31 mouse cellular contexts compared by ENCODE assay signal in the genomic region with DNA sequence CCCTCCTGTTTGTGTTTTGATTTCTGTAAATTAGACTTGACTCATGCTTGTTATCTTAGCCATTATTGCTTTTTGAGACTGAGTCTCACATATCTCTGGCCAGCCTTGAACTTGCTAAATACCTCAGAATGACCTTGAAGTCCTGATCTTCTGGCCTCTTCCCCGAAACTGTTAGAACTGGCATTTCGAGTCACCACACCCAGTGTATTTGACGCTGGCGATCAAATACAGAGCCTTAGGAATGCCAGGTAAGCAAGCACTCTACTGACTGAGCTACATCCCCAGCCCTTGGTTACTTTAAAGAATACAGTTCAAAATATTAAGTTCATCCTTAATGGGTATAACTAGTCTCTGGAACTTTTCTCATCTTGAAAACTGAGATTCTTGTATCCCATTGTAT. TPM values are rescaled to one million over a fixed set of nuclear protein-coding genes. Genes with fewer than 3 reads are reported as not detected.
DNase-seq lines count a peak whose midpoint lies in the region; ATAC-seq lines count a peak whose summit lies in the region.
"Had no signal": no experiment of that assay in that cellular context is flagged by ENCODE, and none has a peak within 500 bp of the region (broad histone marks: within the 10 kb centered on the region; RNA-seq: fewer than 3 reads in every experiment).

No protein-coding gene starts in this region.

- DNase-seq in testis, postnatal 10 days (ENCODE audit: low spot score): no peak
- DNase-seq: adrenal gland, postnatal 10 days; cerebellum, adult 8-10 months; cerebellum, postnatal 25 days; gastrocnemius, postnatal 25 days; heart, adult 18-20 months; heart, postnatal 4 days; kidney, adult 2 months; kidney, postnatal 36 days; liver, postnatal 0 days; lung, postnatal 36 days; spleen, adult 18-20 months; thymus, adult 2 months; thymus, postnatal 36 days had no signal

- no peak overlapping the region for H3K4me3 ChIP-seq in forebrain, embryonic 15.5 days
- no peak overlapping the region for H3K4me3 ChIP-seq in forebrain, embryonic 12.5 days (replicated peaks)
- H3K4me3 ChIP-seq in midbrain, embryonic 15.5 days: no peak overlapping the region
- no peak overlapping the region for H3K4me3 ChIP-seq in midbrain, embryonic 13.5 days (replicated peaks)
- no peak overlapping the region for H3K4me3 ChIP-seq in forebrain, embryonic 16.5 days (replicated peaks; ENCODE audit: low read length)
- H3K4me3 ChIP-seq: embryonic facial prominence, embryonic 13.5 days; erythroblast, embryonic 14.5 days; heart, embryonic 12.5 days; hindbrain, embryonic 15.5 days; layer of hippocampus, adult 2 months; left cerebral cortex, adult 2 months; liver, embryonic 12.5 days; neural tube, embryonic 15.5 days had no signal

- no peak overlapping the region for H3K9ac ChIP-seq in forebrain, embryonic 15.5 days (replicated peaks)
- no peak overlapping the region for H3K9ac ChIP-seq in forebrain, embryonic 12.5 days
- no peak overlapping the region for H3K9ac ChIP-seq in midbrain, embryonic 15.5 days
- no peak overlapping the region for H3K9ac ChIP-seq in midbrain, embryonic 13.5 days (replicated peaks)
- no peak overlapping the region for H3K9ac ChIP-seq in forebrain, embryonic 16.5 days (replicated peaks; ENCODE audit: low read depth, low read length)
- H3K9ac ChIP-seq: embryonic facial prominence, embryonic 13.5 days; heart, embryonic 12.5 days; hindbrain, embryonic 15.5 days; liver, embryonic 12.5 days; liver, postnatal 0 days; neural tube, embryonic 15.5 days had no signal

- H3K4me2 ChIP-seq in forebrain, embryonic 15.5 days (replicated peaks): no peak overlapping the region
- no peak overlapping the region for H3K4me2 ChIP-seq in forebrain, embryonic 12.5 days
- H3K4me2 ChIP-seq in midbrain, embryonic 15.5 days: no peak overlapping the region
- no peak overlapping the region for H3K4me2 ChIP-seq in midbrain, embryonic 13.5 days (replicated peaks)
- H3K4me2 ChIP-seq in forebrain, embryonic 16.5 days (ENCODE audit: low read length): no peak overlapping the region
- H3K4me2 ChIP-seq: embryonic facial prominence, embryonic 13.5 days; heart, embryonic 12.5 days; liver, embryonic 12.5 days; midbrain, embryonic 11.5 days had no signal

- no peaks in the 10 kb centered on the region for H3K36me3 ChIP-seq in forebrain, embryonic 15.5 days
- H3K36me3 ChIP-seq in forebrain, embryonic 12.5 days (replicated peaks): no peaks in the 10 kb centered on the region
- no peaks in the 10 kb centered on the region for H3K36me3 ChIP-seq in midbrain, embryonic 15.5 days (replicated peaks)
- H3K36me3 ChIP-seq in midbrain, embryonic 13.5 days: no peaks in the 10 kb centered on the region
- no peaks in the 10 kb centered on the region for H3K36me3 ChIP-seq in forebrain, embryonic 16.5 days (ENCODE audit: control insufficient read depth, insufficient read depth)
- H3K36me3 ChIP-seq: embryonic facial prominence, embryonic 13.5 days; heart, embryonic 12.5 days; hindbrain, embryonic 15.5 days; liver, embryonic 12.5 days; neural tube, embryonic 15.5 days had no signal

- ATAC-seq in forebrain, embryonic 15.5 days (replicated peaks): no peak
- ATAC-seq in forebrain, embryonic 12.5 days (ENCODE audit: low FRiP score): no peak
- ATAC-seq in midbrain, embryonic 15.5 days (replicated peaks): no peak
- ATAC-seq in midbrain, embryonic 13.5 days: no peak
- ATAC-seq in forebrain, embryonic 16.5 days: 0 out of 2 replicates have a peak, but pooled peaks have one; percentile 2
- no peak for ATAC-seq in activated CD4-positive, CD25-positive, alpha-beta regulatory T cell, adult 4 months
- ATAC-seq: CD4-positive, CD25-positive, alpha-beta regulatory T cell, adult 4 months; inflammation-experienced regulatory T-cells, adult 6 months; liver, embryonic 12.5 days; liver, postnatal 0 days had no signal

- H3K27me3 ChIP-seq in forebrain, embryonic 15.5 days: no peaks in the 10 kb centered on the region
- no peaks in the 10 kb centered on the region for H3K27me3 ChIP-seq in forebrain, embryonic 12.5 days
- no peaks in the 10 kb centered on the region for H3K27me3 ChIP-seq in midbrain, embryonic 15.5 days (replicated peaks)
- no peaks in the 10 kb centered on the region for H3K27me3 ChIP-seq in midbrain, embryonic 13.5 days
- H3K27me3 ChIP-seq in forebrain, embryonic 16.5 days (replicated peaks; ENCODE audit: control insufficient read depth, insufficient read depth, low read length): no peaks in the 10 kb centered on the region
- H3K27me3 ChIP-seq: embryonic facial prominence, embryonic 13.5 days; heart, embryonic 12.5 days; hindbrain, embryonic 15.5 days; liver, embryonic 12.5 days; neural tube, embryonic 15.5 days had no signal

- WGBS in forebrain, embryonic 15.5 days: 92% methylated on average over 4 of the region's 4 CpGs
- 90% methylated on average over 4 of the region's 4 CpGs for WGBS in forebrain, embryonic 12.5 days
- 95% methylated on average over 4 of the region's 4 CpGs for WGBS in midbrain, embryonic 15.5 days
- WGBS in midbrain, embryonic 13.5 days: 94% methylated on average over 4 of the region's 4 CpGs
- WGBS in forebrain, embryonic 16.5 days: 94% methylated on average over 4 of the region's 4 CpGs

- H3K4me1 ChIP-seq in forebrain, embryonic 15.5 days: peaks cover 11% of the 10 kb centered on the region
- H3K4me1 ChIP-seq in forebrain, embryonic 12.5 days: peaks cover 7% of the 10 kb centered on the region
- no peaks in the 10 kb centered on the region; the same call in 1 of the 2 replicates for H3K4me1 ChIP-seq in midbrain, embryonic 15.5 days
- no peaks in the 10 kb centered on the region; the same call in 1 of the 2 replicates for H3K4me1 ChIP-seq in midbrain, embryonic 13.5 days (replicated peaks)
- peaks cover 9% of the 10 kb centered on the region for H3K4me1 ChIP-seq in forebrain, embryonic 16.5 days (replicated peaks; ENCODE audit: control insufficient read depth, insufficient read depth, low read length)
- H3K4me1 ChIP-seq: liver, embryonic 12.5 days had no signal

- peak overlapping the region; percentile 73 for H3K27ac ChIP-seq in forebrain, embryonic 15.5 days (replicated peaks)
- H3K27ac ChIP-seq in forebrain, embryonic 12.5 days: no peak overlapping the region
- peak overlapping the region; percentile 52; the same call in 1 of the 2 replicates for H3K27ac ChIP-seq in midbrain, embryonic 15.5 days
- H3K27ac ChIP-seq in midbrain, embryonic 13.5 days: no peak overlapping the region
- H3K27ac ChIP-seq in forebrain, embryonic 16.5 days (ENCODE audit: low read length): peak overlapping the region; percentile 68
- H3K27ac ChIP-seq: layer of hippocampus, adult 2 months; left cerebral cortex, adult 2 months; liver, embryonic 12.5 days had no signal

- H3K9me3 ChIP-seq in forebrain, embryonic 15.5 days: no peaks in the 10 kb centered on the region
- H3K9me3 ChIP-seq in forebrain, embryonic 12.5 days: no peaks in the 10 kb centered on the region
- H3K9me3 ChIP-seq in midbrain, embryonic 15.5 days: no peaks in the 10 kb centered on the region
- no peaks in the 10 kb centered on the region for H3K9me3 ChIP-seq in midbrain, embryonic 13.5 days
- no peaks in the 10 kb centered on the region for H3K9me3 ChIP-seq in forebrain, embryonic 16.5 days (ENCODE audit: control insufficient read depth, low read length)
- H3K9me3 ChIP-seq: embryonic facial prominence, embryonic 13.5 days; heart, embryonic 12.5 days; hindbrain, embryonic 15.5 days; liver, embryonic 12.5 days; neural tube, embryonic 15.5 days had no signal

RNA-seq across cellular contexts. Expression of gene Prss35, which starts 18.4 kb away (rescaled TPM):
- polyA plus RNA-seq in forebrain, embryonic 15.5 days (2015; fragmentation: Nextera tagmentation; extraction: Ambion mirVana): 0.78 and 1.1 TPM in 2 replicates
- 1.7 and 1.8 TPM in 2 replicates for polyA plus RNA-seq in forebrain, embryonic 12.5 days (2016; fragmentation: Nextera tagmentation; extraction: Ambion mirVana)
- polyA plus RNA-seq in midbrain, embryonic 15.5 days (2015; fragmentation: Nextera tagmentation; extraction: Ambion mirVana): 4.3 and 4.8 TPM in 2 replicates
- polyA plus RNA-seq in midbrain, embryonic 13.5 days (2015; fragmentation: Nextera tagmentation; extraction: Ambion mirVana): 1.4 and 1.7 TPM in 2 replicates
- polyA plus RNA-seq in forebrain, embryonic 16.5 days (2015; fragmentation: Nextera tagmentation; extraction: Ambion mirVana): 0.90 and 2.3 TPM in 2 replicates
- polyA plus RNA-seq in activated CD4-positive, CD25-positive, alpha-beta regulatory T cell, adult 4 months (2017; shearing (Covaris generic)): not detected
- polyA plus RNA-seq: CD4-positive, CD25-positive, alpha-beta regulatory T cell, adult 4 months; erythroblast, embryonic 14.5 days; inflammation-experienced regulatory T-cells, adult 6 months had no signal

RNA-seq across cellular contexts. Expression of gene Me1, which starts 29.3 kb away (rescaled TPM):
- polyA plus RNA-seq in forebrain, embryonic 15.5 days (2015; fragmentation: Nextera tagmentation; extraction: Ambion mirVana): 16.3 and 20.2 TPM in 2 replicates
- 11.4 and 11.6 TPM in 2 replicates for polyA plus RNA-seq in forebrain, embryonic 12.5 days (2016; fragmentation: Nextera tagmentation; extraction: Ambion mirVana)
- polyA plus RNA-seq in midbrain, embryonic 15.5 days (2015; fragmentation: Nextera tagmentation; extraction: Ambion mirVana): 37.7 and 40.6 TPM in 2 replicates
- 18.7 and 20.1 TPM in 2 replicates for polyA plus RNA-seq in midbrain, embryonic 13.5 days (2015; fragmentation: Nextera tagmentation; extraction: Ambion mirVana)
- polyA plus RNA-seq in forebrain, embryonic 16.5 days (2015; fragmentation: Nextera tagmentation; extraction: Ambion mirVana): 21.5 and 22.7 TPM in 2 replicates
- not detected for polyA plus RNA-seq in activated CD4-positive, CD25-positive, alpha-beta regulatory T cell, adult 4 months (2017; shearing (Covaris generic))
- polyA plus RNA-seq: CD4-positive, CD25-positive, alpha-beta regulatory T cell, adult 4 months had no signal

Comparison
In these comparisons a context has a peak if more than half of its experiments do, and no peak if none do; other contexts are left out.
1. H3K27ac ChIP-seq: peak in forebrain, embryonic 15.5 days (single experiment), midbrain, embryonic 15.5 days (single experiment) and forebrain, embryonic 16.5 days (single experiment); none in forebrain, embryonic 12.5 days (single experiment) and midbrain, embryonic 13.5 days (single experiment).
2. RNA of gene Me1, which starts 29.3 kb away (polyA plus RNA-seq): 37.7 to 40.6 TPM in midbrain, embryonic 15.5 days, 21.5 to 22.7 TPM in forebrain, embryonic 16.5 days, 16.3 to 20.2 TPM in forebrain, embryonic 15.5 days, 18.7 to 20.1 TPM in midbrain, embryonic 13.5 days and 11.4 to 11.6 TPM in forebrain, embryonic 12.5 days; not detected in activated CD4-positive, CD25-positive, alpha-beta regulatory T cell, adult 4 months; every median in the first group is over 10 times any median in the second.